Mouse (Mus musculus): Measurements from ENCODE around the gene Sik2. TPM values are rescaled to one million over a fixed set of nuclear protein-coding genes. Genes with fewer than 3 reads are reported as not detected.

Sik2 gene
- polyA plus RNA-seq, 1 experiment from 2014 or later = 9.2 TPM

DNA sequence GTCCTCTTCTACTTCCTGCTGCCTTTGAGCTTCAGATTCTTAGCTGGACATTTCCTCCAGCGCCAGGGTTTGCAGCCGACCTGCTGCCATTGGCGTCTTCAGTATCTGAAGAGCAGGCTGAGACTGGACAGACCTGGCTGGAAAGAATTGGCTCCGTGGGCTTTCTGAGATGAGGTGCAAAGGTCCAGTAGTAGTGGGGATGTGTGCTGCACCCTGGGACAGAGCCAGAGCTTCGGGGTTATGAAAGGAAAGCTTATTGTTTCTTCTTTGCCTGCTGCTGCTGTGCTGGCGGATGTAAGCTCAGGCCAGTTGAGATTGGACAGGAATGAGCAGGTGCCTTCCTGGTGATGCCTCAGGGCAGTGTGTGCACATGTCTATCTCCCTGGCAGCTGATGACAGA, 134.8 kb downstream of the Sik2 start:
- Histone ChIP-seq H3K4me1 (replicated peaks; ENCODE audit: control insufficient read depth, insufficient read depth, low read length) (no peaks in the 10 kb centered on the region), H3K27me3 (replicated peaks; ENCODE audit: control insufficient read depth, insufficient read depth, low read length) (no peaks in the 10 kb centered on the region), H3K4me3 (ENCODE audit: low read depth, low read length) (no peak overlapping the region), H3K9me3 (ENCODE audit: control insufficient read depth) (no peaks in the 10 kb centered on the region), H3K9ac (ENCODE audit: low read depth, low read length) (no peak overlapping the region), H3K27ac (ENCODE audit: low read depth, low read length) (no peak overlapping the region), H3K4me2 (replicated peaks; ENCODE audit: low read depth) (no peak overlapping the region), H3K36me3 (ENCODE audit: control insufficient read depth, insufficient read depth) (peaks cover 61% of the 10 kb centered on the region)
- 89% methylated on average over 6 of the region's 6 CpGs for WGBS
- ATAC-seq = no peak
- no peak for TF ChIP-seq CTCF (IDR thresholded peaks at IDR 0.05; ENCODE audit: low read depth)

DNA sequence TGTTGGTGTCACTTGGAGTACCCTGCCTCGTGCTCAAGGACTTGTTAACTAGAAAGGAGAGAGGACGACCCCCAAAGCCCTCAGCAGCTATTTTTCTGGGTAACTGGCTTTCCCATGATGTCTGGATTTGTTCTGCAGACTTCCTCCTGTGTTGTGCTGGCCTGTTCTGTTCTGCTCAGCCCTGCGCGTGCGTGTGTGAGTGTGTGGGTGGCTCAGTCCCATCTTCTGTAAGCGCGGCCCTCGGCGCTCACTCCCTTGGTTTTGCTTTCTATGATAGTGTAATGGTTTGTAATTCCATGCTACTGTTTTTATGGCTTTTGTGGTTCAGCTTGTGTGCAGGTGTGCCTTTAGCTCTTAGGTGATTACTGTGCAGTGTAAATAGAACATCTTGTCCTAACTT, 135.7 kb downstream of the Sik2 start:
- Histone ChIP-seq H3K4me3 (ENCODE audit: low read depth, low read length) (no peak overlapping the region), H3K27me3 (replicated peaks; ENCODE audit: control insufficient read depth, insufficient read depth, low read length) (no peaks in the 10 kb centered on the region), H3K4me1 (replicated peaks; ENCODE audit: control insufficient read depth, insufficient read depth, low read length) (no peaks in the 10 kb centered on the region), H3K9ac (ENCODE audit: low read depth, low read length) (no peak overlapping the region), H3K4me2 (replicated peaks; ENCODE audit: low read depth) (no peak overlapping the region), H3K27ac (ENCODE audit: low read depth, low read length) (no peak overlapping the region), H3K9me3 (ENCODE audit: control insufficient read depth) (no peaks in the 10 kb centered on the region), H3K36me3 (ENCODE audit: control insufficient read depth, insufficient read depth) (peaks cover 60% of the 10 kb centered on the region)
- WGBS = 91% methylated on average over 9 of the region's 9 CpGs
- ATAC-seq = no peak
- no peak for TF ChIP-seq CTCF (IDR thresholded peaks at IDR 0.05; ENCODE audit: low read depth)

DNA sequence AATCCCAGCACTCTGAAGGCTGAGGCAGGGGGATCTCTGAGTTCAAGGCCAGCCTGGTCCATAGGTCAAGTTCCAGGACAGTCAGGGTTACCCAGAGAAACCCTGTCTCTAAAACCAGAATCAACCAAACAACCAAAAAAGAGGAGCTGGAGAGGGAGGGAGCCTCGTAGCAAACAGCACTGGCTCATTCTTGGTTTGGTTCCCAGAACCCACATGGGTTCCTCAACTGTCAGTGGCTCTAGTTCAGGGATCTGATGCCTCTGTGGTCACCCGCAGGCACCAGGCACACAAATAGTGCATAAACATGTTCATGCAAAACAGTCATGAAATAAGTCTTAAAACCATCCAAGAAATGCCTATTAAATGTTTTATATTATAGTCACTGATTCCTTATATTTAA, 140.7 kb downstream of the Sik2 start:
- H3K9me3 ChIP-seq (ENCODE audit: control insufficient read depth) = no peaks in the 10 kb centered on the region
- H3K9ac ChIP-seq (ENCODE audit: low read depth, low read length) = no peak overlapping the region
- H3K36me3 ChIP-seq (ENCODE audit: control insufficient read depth, insufficient read depth) = peaks cover 72% of the 10 kb centered on the region
- H3K27ac ChIP-seq (ENCODE audit: low read depth, low read length) = no peak overlapping the region
- no peak overlapping the region for H3K4me3 ChIP-seq (ENCODE audit: low read depth, low read length)
- WGBS = 84% methylated on average over 2 of the region's 2 CpGs
- no peaks in the 10 kb centered on the region for H3K4me1 ChIP-seq (replicated peaks; ENCODE audit: control insufficient read depth, insufficient read depth, low read length)
- no peak for TF ChIP-seq CTCF (IDR thresholded peaks at IDR 0.05; ENCODE audit: low read depth)
- H3K4me2 ChIP-seq (replicated peaks; ENCODE audit: low read depth) = no peak overlapping the region
- H3K27me3 ChIP-seq (replicated peaks; ENCODE audit: control insufficient read depth, insufficient read depth, low read length) = no peaks in the 10 kb centered on the region
- ATAC-seq = no peak

DNA sequence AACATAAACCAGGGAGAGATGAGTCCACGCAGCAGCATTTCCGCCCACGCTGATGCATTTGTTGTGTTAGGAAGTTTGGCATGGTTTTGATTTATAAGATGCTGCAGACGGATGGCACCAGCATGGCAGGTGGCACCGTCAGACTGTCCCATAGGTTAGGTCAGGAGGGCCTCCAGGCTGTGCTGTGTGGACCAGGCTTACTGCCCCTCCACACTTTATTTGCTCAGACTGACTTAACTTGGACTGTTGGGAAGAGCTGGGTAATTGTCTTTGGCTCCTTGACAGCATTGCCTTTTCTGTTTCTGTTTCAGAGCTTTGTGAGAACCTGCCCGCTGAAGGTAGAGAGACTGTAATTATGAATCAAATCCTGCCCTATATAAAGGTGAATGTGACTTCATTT, 141.9 kb downstream of the Sik2 start:
- no peak for TF ChIP-seq CTCF (IDR thresholded peaks at IDR 0.05; ENCODE audit: low read depth)
- no peak for ATAC-seq
- Histone ChIP-seq H3K4me1 (replicated peaks; ENCODE audit: control insufficient read depth, insufficient read depth, low read length) (no peaks in the 10 kb centered on the region), H3K27me3 (replicated peaks; ENCODE audit: control insufficient read depth, insufficient read depth, low read length) (no peaks in the 10 kb centered on the region), H3K4me2 (replicated peaks; ENCODE audit: low read depth) (no peak overlapping the region), H3K9me3 (ENCODE audit: control insufficient read depth) (no peaks in the 10 kb centered on the region), H3K9ac (ENCODE audit: low read depth, low read length) (no peak overlapping the region), H3K4me3 (ENCODE audit: low read depth, low read length) (no peak overlapping the region), H3K36me3 (ENCODE audit: control insufficient read depth, insufficient read depth) (peaks cover 78% of the 10 kb centered on the region), H3K27ac (ENCODE audit: low read depth, low read length) (no peak overlapping the region)
- WGBS = 92% methylated on average over 6 of the region's 6 CpGs

GRCm38 (mm10) chr9:50865803-50866202, 143.1 kb downstream of the Sik2 start:
- 73% methylated on average over 8 of the region's 8 CpGs for WGBS
- Histone ChIP-seq H3K27ac (ENCODE audit: low read depth, low read length) (no peak overlapping the region), H3K9me3 (ENCODE audit: control insufficient read depth) (no peaks in the 10 kb centered on the region), H3K27me3 (replicated peaks; ENCODE audit: control insufficient read depth, insufficient read depth, low read length) (no peaks in the 10 kb centered on the region), H3K36me3 (ENCODE audit: control insufficient read depth, insufficient read depth) (peaks cover 85% of the 10 kb centered on the region), H3K4me3 (ENCODE audit: low read depth, low read length) (no peak overlapping the region), H3K4me2 (replicated peaks; ENCODE audit: low read depth) (no peak overlapping the region), H3K4me1 (replicated peaks; ENCODE audit: control insufficient read depth, insufficient read depth, low read length) (no peaks in the 10 kb centered on the region), H3K9ac (ENCODE audit: low read depth, low read length) (no peak overlapping the region)
- no peak for TF ChIP-seq CTCF (IDR thresholded peaks at IDR 0.05; ENCODE audit: low read depth)
- no peak for ATAC-seq

GRCm38 (mm10) chr9:50864877-50865276, 144.0 kb downstream of the Sik2 start:
- Histone ChIP-seq H3K9ac (ENCODE audit: low read depth, low read length) (no peak overlapping the region), H3K4me1 (replicated peaks; ENCODE audit: control insufficient read depth, insufficient read depth, low read length) (no peaks in the 10 kb centered on the region), H3K36me3 (ENCODE audit: control insufficient read depth, insufficient read depth) (peaks cover 86% of the 10 kb centered on the region), H3K4me2 (replicated peaks; ENCODE audit: low read depth) (no peak overlapping the region), H3K9me3 (ENCODE audit: control insufficient read depth) (no peaks in the 10 kb centered on the region), H3K27ac (ENCODE audit: low read depth, low read length) (no peak overlapping the region), H3K27me3 (replicated peaks; ENCODE audit: control insufficient read depth, insufficient read depth, low read length) (no peaks in the 10 kb centered on the region), H3K4me3 (ENCODE audit: low read depth, low read length) (no peak overlapping the region)
- WGBS = 75% methylated on average over 5 of the region's 5 CpGs
- no peak for ATAC-seq
- no peak for TF ChIP-seq CTCF (IDR thresholded peaks at IDR 0.05; ENCODE audit: low read depth)

- Histone ChIP-seq H3K4me2 (replicated peaks; ENCODE audit: low read depth) (no peak overlapping the region), H3K9me3 (ENCODE audit: control insufficient read depth) (no peaks in the 10 kb centered on the region), H3K4me1 (replicated peaks; ENCODE audit: control insufficient read depth, insufficient read depth, low read length) (no peaks in the 10 kb centered on the region), H3K27ac (ENCODE audit: low read depth, low read length) (no peak overlapping the region), H3K36me3 (ENCODE audit: control insufficient read depth, insufficient read depth) (peaks cover 84% of the 10 kb centered on the region), H3K4me3 (ENCODE audit: low read depth, low read length) (no peak overlapping the region), H3K27me3 (replicated peaks; ENCODE audit: control insufficient read depth, insufficient read depth, low read length) (no peaks in the 10 kb centered on the region), H3K9ac (ENCODE audit: low read depth, low read length) (no peak overlapping the region)
- 86% methylated on average over 4 of the region's 4 CpGs for WGBS
- ATAC-seq = no peak
- no peak for TF ChIP-seq CTCF (IDR thresholded peaks at IDR 0.05; ENCODE audit: low read depth)
These were observed 145.0 kb downstream of the Sik2 start for GRCm38 (mm10) chr9:50863824-50864223.
